Mouse (Mus musculus) NIH3T3 (cell line): ENCODE measurements around the gene Ppfia4.
"Not testable (repeated sequence)": the region's sequence is repeated elsewhere in the genome, so short reads cannot be mapped to it uniquely, and the experiment has no call there.

Experiments
- DNase-seq: peaks from one replicate; pipeline ENCODE4 v3.0.0-alpha.2; 2012; ENCODE audit warnings: low read depth

The Ppfia4 gene

DNA sequence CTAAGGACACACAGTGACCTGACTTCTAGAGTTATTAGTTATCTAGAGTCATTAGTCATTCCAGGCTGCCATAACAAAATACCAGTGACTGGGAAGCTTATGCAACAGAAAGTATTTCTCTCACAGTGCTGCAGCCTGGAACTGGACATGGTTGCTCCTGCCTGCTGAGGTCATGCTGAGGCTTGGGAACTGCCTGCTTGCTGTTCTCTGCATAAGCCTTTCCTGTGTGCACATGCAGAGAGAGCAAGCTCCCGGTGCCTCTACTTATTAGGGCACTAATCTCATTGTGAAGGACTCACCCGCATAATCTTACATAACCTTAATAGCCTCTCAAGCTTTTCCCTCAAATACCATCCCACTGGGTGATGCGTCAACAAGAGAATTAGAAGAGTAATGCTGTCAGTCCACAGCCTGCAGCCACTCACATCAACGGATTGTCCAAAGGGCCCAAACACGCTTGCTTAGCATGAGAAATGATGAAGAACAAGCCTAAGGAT is 59.9 kb downstream of the Ppfia4 start:
- no peak for DNase-seq

DNA sequence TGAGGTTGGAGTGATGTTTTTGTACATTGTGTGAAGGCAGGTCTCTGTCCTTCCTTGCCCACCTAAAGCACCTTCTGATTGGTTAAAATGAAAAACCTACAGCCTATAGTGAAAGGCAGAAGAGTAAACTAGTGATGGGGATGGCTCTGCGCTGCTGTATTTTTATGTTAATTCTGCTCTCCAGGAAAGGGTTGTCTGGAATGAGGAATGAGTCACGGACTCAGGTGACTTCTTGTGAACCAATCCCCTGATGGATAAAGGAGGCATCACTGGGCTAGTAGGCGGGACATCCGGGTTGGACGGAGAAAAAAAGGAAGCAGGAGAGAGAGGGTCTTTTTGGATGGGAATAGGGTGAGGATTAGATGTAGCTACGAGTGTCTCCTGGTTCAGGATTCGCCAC is 62.7 kb downstream of the Ppfia4 start:
- DNase-seq: no peak

DNA sequence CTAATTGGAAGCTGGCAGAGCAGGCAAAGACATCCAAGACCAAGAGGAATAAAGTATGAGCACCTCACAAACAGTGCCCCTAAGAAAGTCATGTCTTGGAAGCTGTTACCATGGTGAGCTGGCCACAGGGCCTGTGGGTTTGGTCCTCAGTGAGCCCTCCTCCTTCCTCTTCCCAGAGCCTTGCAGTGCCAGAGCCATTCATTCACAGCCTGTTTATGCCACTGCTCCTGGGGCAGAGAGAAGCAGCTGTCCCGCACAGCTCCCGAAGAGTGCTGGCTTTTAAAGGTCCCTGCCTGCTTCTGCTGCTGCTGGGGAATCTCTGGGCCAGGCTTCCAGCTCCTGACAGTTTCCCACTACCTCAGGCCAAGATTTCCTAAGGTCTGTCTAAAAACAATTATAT is 66.9 kb downstream of the Ppfia4 start:
- DNase-seq: no peak

DNA sequence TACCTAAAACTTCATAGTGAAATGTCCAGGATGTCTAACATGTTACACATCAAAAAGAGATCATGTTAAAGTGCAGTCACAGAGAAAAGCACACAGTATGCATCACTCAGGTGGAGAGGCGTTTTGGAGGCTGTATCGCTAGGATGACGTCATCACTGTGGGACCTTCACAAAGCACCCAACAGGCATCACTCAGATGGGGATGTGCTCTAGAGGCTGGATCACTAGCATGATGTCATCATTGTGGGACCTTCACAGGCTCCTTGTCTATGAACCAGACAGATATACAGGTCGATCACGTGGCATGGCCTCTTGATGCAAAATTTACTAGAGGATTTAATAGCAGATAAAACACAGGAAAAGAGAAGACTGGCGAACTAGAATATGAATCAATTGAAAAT is 68.4 kb downstream of the Ppfia4 start:
- DNase-seq: no peak

- not testable (repeated sequence) for DNase-seq
These were observed 83.0 kb downstream of the Ppfia4 start for GRCm38 (mm10) chr1:134249681-134250080.
